Mouse (Mus musculus): Measurements from ENCODE around the gene Gal3st1. TPM values are rescaled to one million over a fixed set of nuclear protein-coding genes. Genes with fewer than 3 reads are reported as not detected.

The Gal3st1 gene
- total and polyA plus RNA-seq, 3 experiments = 0.08 TPM; not detected in 2

DNA sequence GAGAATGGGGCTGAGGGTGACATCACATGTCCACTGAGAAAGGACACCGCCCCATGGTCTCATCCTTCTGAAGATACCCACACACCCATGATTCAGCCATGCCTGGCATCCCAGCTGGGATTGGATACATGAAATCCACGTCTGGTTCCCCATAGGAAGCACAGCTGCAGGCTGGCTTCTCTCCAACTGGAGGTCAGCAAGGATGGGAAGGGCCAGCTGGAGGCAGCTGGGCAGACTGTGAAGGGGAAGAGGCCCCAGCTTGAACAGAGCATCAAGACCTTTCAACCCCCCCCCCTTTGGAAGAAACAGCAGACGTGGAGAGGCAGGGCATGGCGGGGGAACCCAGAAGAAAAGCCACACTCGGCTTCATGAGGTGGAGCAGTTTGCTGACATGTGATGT, 63.1 kb downstream of the Gal3st1 start:
- dilution Hi-C loops (cut with MboI; ENCODE audit: extremely low pct_ligation_motif_present, extremely low pct_unique_long_range_greater_than_20kb, low sequenced_read_pairs) = no loop called here
- H3K27ac ChIP-seq (ENCODE audit: insufficient read depth, low read depth) = no peak overlapping the region
- no peaks in the 10 kb centered on the region for H3K9me3 ChIP-seq (replicated peaks; ENCODE audit: low read length)
- 0 out of 4 replicates have a peak, but pooled peaks cover 0 to 3% of the 10 kb centered on the region in 2 experiments for H3K4me1 ChIP-seq (ENCODE audit: control insufficient read depth in 1 of 2, insufficient read depth in 2 of 2)
- H3K9ac ChIP-seq (ENCODE audit: insufficient read depth, low read depth) = no peak overlapping the region
- peaks cover 0 to 4% of the 10 kb centered on the region in 2 experiments for H3K36me3 ChIP-seq (replicated peaks in 1 of 2; ENCODE audit: control insufficient read depth in 1 of 2, insufficient read depth in 1 of 2, low read length in 1 of 2)
- no peak overlapping the region for H3K4me3 ChIP-seq (replicated peaks in 1 of 3; ENCODE audit: low read depth in 2 of 3, low read length in 2 of 3, poor library complexity in 1 of 3)
- H3K27me3 ChIP-seq (replicated peaks) = peaks cover 9% of the 10 kb centered on the region
- no peak overlapping the region for H3K4me2 ChIP-seq (ENCODE audit: insufficient read depth, low read depth, poor library complexity, severe bottlenecking)
- in situ Hi-C loops (cut with MboI; ENCODE audit: low pct_ligation_motif_present, low pct_unique_long_range_greater_than_20kb, low sequenced_read_pairs) = no loop called here
- DNase-seq (ENCODE audit: extremely low read depth) = no peak
- no peaks in the 10 kb centered on the region for H3K79me2 ChIP-seq (replicated peaks; ENCODE audit: control insufficient read depth, extremely low read depth, insufficient read depth, poor library complexity, severe bottlenecking)
- TF ChIP-seq MAX (IDR thresholded peaks at IDR 0.05; ENCODE audit: low read length) (no peak), POLR2AphosphoS2 (IDR thresholded peaks at IDR 0.05; ENCODE audit: low read depth, low read length) (no peak), ZKSCAN1 (IDR thresholded peaks at IDR 0.05; ENCODE audit: borderline replicate concordance, low read depth, low read length) (no peak), GABPA (IDR thresholded peaks at IDR 0.05; ENCODE audit: insufficient replicate concordance, low read depth, low read length) (no peak), HCFC1 (IDR thresholded peaks at IDR 0.05; ENCODE audit: low read depth, low read length) (no peak), CHD1 (IDR thresholded peaks at IDR 0.05; ENCODE audit: low read depth, low read length) (no peak), SIN3A (IDR thresholded peaks at IDR 0.05; ENCODE audit: low read length) (no peak), CTCF (conservative IDR thresholded peaks at IDR 0.05 in 1 of 2, IDR thresholded peaks at IDR 0.05 in 1 of 2; ENCODE audit: low read depth in 2 of 2, low read length in 2 of 2) (no peak), NELFE (IDR thresholded peaks at IDR 0.05; ENCODE audit: low read depth, low read length) (no peak), RAD21 (IDR thresholded peaks at IDR 0.05; ENCODE audit: low read depth, low read length) (no peak), SMC3 (IDR thresholded peaks at IDR 0.05; ENCODE audit: low read depth, low read length) (no peak), USF1 (IDR thresholded peaks at IDR 0.05; ENCODE audit: low read depth, low read length) (no peak), MXI1 (IDR thresholded peaks at IDR 0.05; ENCODE audit: low read depth, low read length) (no peak), POLR2A (IDR thresholded peaks at IDR 0.05; ENCODE audit: low read depth, low read length) (no peak)

DNA sequence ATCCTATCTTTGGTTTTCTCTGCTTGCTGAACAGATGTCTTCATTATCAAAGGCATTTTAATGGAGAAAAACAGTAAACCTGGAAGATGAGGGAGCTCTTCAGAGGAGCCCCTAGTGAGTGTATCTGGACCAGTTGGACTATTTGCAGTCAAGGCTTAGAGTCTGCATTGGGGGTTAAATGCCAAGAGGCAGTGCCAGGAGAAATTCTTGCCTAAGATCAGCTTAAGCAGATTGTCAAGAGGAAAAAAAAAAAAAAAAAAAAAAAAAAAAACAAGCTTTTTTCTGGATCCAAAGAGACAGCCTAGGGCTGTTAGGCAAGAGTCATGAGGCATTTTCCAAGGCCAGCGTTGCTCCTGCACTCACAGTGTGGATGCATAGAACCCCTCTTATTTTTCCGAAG, 64.3 kb downstream of the Gal3st1 start:
- Histone ChIP-seq H3K36me3 (replicated peaks in 1 of 2; ENCODE audit: control insufficient read depth in 1 of 2, insufficient read depth in 1 of 2, low read length in 1 of 2) (peaks cover 0 to 2% of the 10 kb centered on the region in 2 experiments), H3K9ac (ENCODE audit: insufficient read depth, low read depth) (no peak overlapping the region), H3K4me2 (ENCODE audit: insufficient read depth, low read depth, poor library complexity, severe bottlenecking) (no peak overlapping the region), H3K27ac (ENCODE audit: insufficient read depth, low read depth) (no peak overlapping the region), H3K27me3 (replicated peaks) (peaks cover 11% of the 10 kb centered on the region), H3K9me3 (replicated peaks; ENCODE audit: low read length) (no peaks in the 10 kb centered on the region), H3K79me2 (replicated peaks; ENCODE audit: control insufficient read depth, extremely low read depth, insufficient read depth, poor library complexity, severe bottlenecking) (no peaks in the 10 kb centered on the region), H3K4me3 (replicated peaks in 1 of 3; ENCODE audit: low read depth in 2 of 3, low read length in 2 of 3, poor library complexity in 1 of 3) (no peak overlapping the region), H3K4me1 (ENCODE audit: control insufficient read depth in 1 of 2, insufficient read depth in 2 of 2) (0 out of 4 replicates have a peak, but pooled peaks cover 0 to 3% of the 10 kb centered on the region in 2 experiments)
- dilution Hi-C loops (cut with MboI; ENCODE audit: extremely low pct_ligation_motif_present, extremely low pct_unique_long_range_greater_than_20kb, low sequenced_read_pairs) (no loop called here), in situ Hi-C loops (cut with MboI; ENCODE audit: low pct_ligation_motif_present, low pct_unique_long_range_greater_than_20kb, low sequenced_read_pairs) (no loop called here)
- no peak for TF ChIP-seq MAZ (IDR thresholded peaks at IDR 0.05; ENCODE audit: low read depth, low read length)
- DNase-seq (ENCODE audit: extremely low read depth) = no peak

DNA sequence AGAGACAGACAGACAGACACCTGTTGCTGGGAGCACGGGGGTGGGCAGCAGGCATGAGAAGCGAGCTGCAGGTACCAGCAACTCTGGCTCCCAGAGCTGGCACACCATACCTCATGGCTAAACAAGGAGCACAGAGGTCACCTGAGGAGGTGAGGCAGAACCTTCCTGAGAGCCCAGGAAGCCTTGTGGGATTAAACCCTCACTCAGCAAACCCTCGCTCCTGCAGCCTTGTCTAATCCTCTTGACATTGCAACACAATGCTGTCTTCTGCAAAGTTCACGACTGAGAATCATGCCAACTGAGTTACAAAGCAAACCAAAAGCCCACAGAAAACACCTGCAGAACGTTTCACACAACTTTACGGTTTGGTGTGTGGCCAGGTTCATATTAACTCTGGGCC, 65.0 kb downstream of the Gal3st1 start:
- Histone ChIP-seq H3K36me3 (replicated peaks in 1 of 2; ENCODE audit: control insufficient read depth in 1 of 2, insufficient read depth in 1 of 2, low read length in 1 of 2) (peaks cover 0 to 2% of the 10 kb centered on the region in 2 experiments), H3K4me3 (replicated peaks in 1 of 3; ENCODE audit: low read depth in 2 of 3, low read length in 2 of 3, poor library complexity in 1 of 3) (no peak overlapping the region), H3K9ac (ENCODE audit: insufficient read depth, low read depth) (no peak overlapping the region), H3K4me2 (ENCODE audit: insufficient read depth, low read depth, poor library complexity, severe bottlenecking) (no peak overlapping the region), H3K79me2 (replicated peaks; ENCODE audit: control insufficient read depth, extremely low read depth, insufficient read depth, poor library complexity, severe bottlenecking) (no peaks in the 10 kb centered on the region), H3K27me3 (replicated peaks) (peaks cover 15% of the 10 kb centered on the region), H3K9me3 (replicated peaks; ENCODE audit: low read length) (no peaks in the 10 kb centered on the region), H3K27ac (ENCODE audit: insufficient read depth, low read depth) (no peak overlapping the region), H3K4me1 (ENCODE audit: control insufficient read depth in 1 of 2, insufficient read depth in 2 of 2) (0 out of 4 replicates have a peak, but pooled peaks cover 0 to 3% of the 10 kb centered on the region in 2 experiments)
- no peak for DNase-seq (ENCODE audit: extremely low read depth)
- dilution Hi-C loops (cut with MboI; ENCODE audit: extremely low pct_ligation_motif_present, extremely low pct_unique_long_range_greater_than_20kb, low sequenced_read_pairs) (no loop called here), in situ Hi-C loops (cut with MboI; ENCODE audit: low pct_ligation_motif_present, low pct_unique_long_range_greater_than_20kb, low sequenced_read_pairs) (no loop called here)
- TF ChIP-seq TCF12 (IDR thresholded peaks at IDR 0.05; ENCODE audit: low read depth, low read length) (no peak), PAX5 (IDR thresholded peaks at IDR 0.05; ENCODE audit: low read length) (no peak), HCFC1 (IDR thresholded peaks at IDR 0.05; ENCODE audit: low read depth, low read length) (no peak), NELFE (IDR thresholded peaks at IDR 0.05; ENCODE audit: low read depth, low read length) (no peak), GABPA (IDR thresholded peaks at IDR 0.05; ENCODE audit: insufficient replicate concordance, low read depth, low read length) (no peak), POLR2AphosphoS2 (IDR thresholded peaks at IDR 0.05; ENCODE audit: low read depth, low read length) (no peak), ZMIZ1 (IDR thresholded peaks at IDR 0.05; ENCODE audit: low read depth, low read length) (no peak), JUND (conservative IDR thresholded peaks at IDR 0.05; ENCODE audit: low read depth, low read length) (no peak), ELF1 (IDR thresholded peaks at IDR 0.05; ENCODE audit: low read depth, low read length) (no peak), MAZ (IDR thresholded peaks at IDR 0.05; ENCODE audit: low read depth, low read length) (no peak), EP300 (IDR thresholded peaks at IDR 0.05; ENCODE audit: low read length) (no peak), RAD21 (IDR thresholded peaks at IDR 0.05; ENCODE audit: low read depth, low read length) (no peak), ZKSCAN1 (IDR thresholded peaks at IDR 0.05; ENCODE audit: borderline replicate concordance, low read depth, low read length) (no peak), ETS1 (conservative IDR thresholded peaks at IDR 0.05; ENCODE audit: low read depth, low read length) (no peak), JUN (IDR thresholded peaks at IDR 0.05; ENCODE audit: insufficient read depth, low read depth, low read length) (no peak), MYC (IDR thresholded peaks at IDR 0.05; ENCODE audit: low read depth, low read length) (no peak), UBTF (IDR thresholded peaks at IDR 0.05; ENCODE audit: low read depth, low read length) (no peak)
